Mouse (Mus musculus) intestine, embryonic 16.5 days (tissue): Measurements from ENCODE around the gene Defa30. TPM values are rescaled to one million over a fixed set of nuclear protein-coding genes. Genes with fewer than 3 reads are reported as not detected.
"Not testable (repeated sequence)": the region's sequence is repeated elsewhere in the genome, so short reads cannot be mapped to it uniquely, and the experiment has no call there.

Experiments
- ATAC-seq: fragments of 200-750 bp; cut with Nextera tagmentation; 2 replicates; pipeline ENCODE4 v1.8.0; 2017; ENCODE audit warnings: moderate TSS enrichment, moderate library complexity
- H3K27ac ChIP-seq: fragments of 300-500 bp; sonication (generic); 2 replicates; pipeline ENCODE4 v1.5.1; 2014; ENCODE audit warnings: mild to moderate bottlenecking, low read length
- H3K27me3 ChIP-seq: fragments of 300-500 bp; sonication (generic); replicated peaks from 2 replicates; pipeline ENCODE4 v1.6.1; 2014; ENCODE audit warnings: low read length, control low read depth, mixed read lengths; ENCODE audit not compliant: control insufficient read depth, insufficient read depth
- H3K36me3 ChIP-seq: fragments of 300-500 bp; sonication (generic); 2 replicates; pipeline ENCODE4 v1.6.1; 2014; ENCODE audit warnings: low read length, control low read depth; ENCODE audit not compliant: control insufficient read depth, insufficient read depth
- H3K4me1 ChIP-seq: fragments of 300-500 bp; sonication (generic); 2 replicates; pipeline ENCODE4 v1.6.1; 2014; ENCODE audit warnings: low read length, control low read depth, mixed read lengths; ENCODE audit not compliant: control insufficient read depth, insufficient read depth
- H3K4me2 ChIP-seq: fragments of 300-500 bp; sonication (generic); 2 replicates; pipeline ENCODE4 v1.6.1; 2014; ENCODE audit warnings: low read depth, low read length, control low read depth
- H3K4me3 ChIP-seq: fragments of 300-500 bp; sonication (generic); 2 replicates; pipeline ENCODE4 v1.5.1; 2014; ENCODE audit warnings: mild to moderate bottlenecking, low read length
- H3K9ac ChIP-seq: fragments of 300-500 bp; sonication (generic); 2 replicates; pipeline ENCODE4 v1.6.1; 2014; ENCODE audit warnings: low read depth, low read length
- H3K9me3 ChIP-seq: fragments of 300-500 bp; sonication (generic); 2 replicates; pipeline ENCODE4 v1.6.1; 2016; ENCODE audit warnings: low read length, control low read depth; ENCODE audit not compliant: control insufficient read depth
- WGBS: fragments of 180-500 bp; shearing (Covaris S2); extraction: QIAGEN DNeasy Blood & Tissue Kit; methylation state at CpG from one replicate; pipeline ENCODE4 v1.1.7; 2014; 5-methylcytosine and 5-hydroxymethylcytosine counted together
- polyA plus RNA-seq: library from polyadenylated mRNA; unstranded; fragments of >200 nt; fragmentation: Nextera tagmentation; extraction: Ambion mirVana; gene quantifications from 2 replicates; pipeline ENCODE4 v1.2.1, GENCODE M21; 2015

The Defa30 gene
- 0.69 and 1.5 TPM in 2 replicates for polyA plus RNA-seq

- H3K4me2 ChIP-seq, H3K9ac ChIP-seq, H3K4me1 ChIP-seq, H3K36me3 ChIP-seq, H3K9me3 ChIP-seq, H3K27ac ChIP-seq, H3K27me3 ChIP-seq, ATAC-seq, H3K4me3 ChIP-seq: not testable (repeated sequence)
- WGBS = 58% methylated on average over 3 of the region's 3 CpGs
These were observed at the start of gene Defa30 for GRCm38 (mm10) chr8:21134342-21134741. Gene Defa30, plus strand, starts transcription at chr8:21134642.

- no peak overlapping the region for H3K9ac ChIP-seq
- H3K27me3 ChIP-seq = no peaks in the 10 kb centered on the region
- H3K4me2 ChIP-seq = no peak overlapping the region
- WGBS = 38% methylated on average over 4 of the region's 4 CpGs
- H3K4me1 ChIP-seq = no peaks in the 10 kb centered on the region
- H3K9me3 ChIP-seq = no peaks in the 10 kb centered on the region
- H3K4me3 ChIP-seq = no peak overlapping the region
- H3K36me3 ChIP-seq = no peaks in the 10 kb centered on the region
- ATAC-seq = no peak
- no peak overlapping the region for H3K27ac ChIP-seq
These were observed 41.3 kb upstream of the Defa30 start for GRCm38 (mm10) chr8:21093106-21093505.

DNA sequence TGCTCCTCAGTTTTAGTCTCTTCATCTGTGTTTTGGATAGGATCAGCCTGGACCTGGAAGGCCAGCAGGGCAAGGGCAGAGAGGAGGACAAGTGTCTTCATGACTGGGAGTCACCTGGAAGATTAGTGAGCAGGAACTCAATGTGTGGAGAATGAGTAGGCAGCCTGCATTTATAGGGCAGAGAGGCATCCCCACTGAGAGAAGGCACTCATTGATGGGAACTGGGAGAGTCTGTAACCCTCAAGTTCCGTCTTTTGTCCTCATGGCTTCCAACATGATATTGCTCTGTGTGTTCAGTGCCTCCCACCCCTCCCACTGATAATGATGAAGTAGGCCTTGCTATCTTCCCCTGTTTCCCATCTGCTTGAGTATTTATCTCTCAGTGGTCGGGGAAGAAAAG lies 38.5 kb upstream of the Defa30 start, which contains the start of gene Gm14851:
Gene Gm14851, minus strand, starts transcription at position 101 of the 400 bp plus-strand sequence.
- H3K4me3 ChIP-seq, H3K36me3 ChIP-seq, H3K9me3 ChIP-seq, H3K27me3 ChIP-seq, H3K9ac ChIP-seq, H3K4me1 ChIP-seq, H3K27ac ChIP-seq, ATAC-seq, H3K4me2 ChIP-seq: not testable (repeated sequence)
- WGBS = 100% methylated on average over 1 of the region's 2 CpGs

DNA sequence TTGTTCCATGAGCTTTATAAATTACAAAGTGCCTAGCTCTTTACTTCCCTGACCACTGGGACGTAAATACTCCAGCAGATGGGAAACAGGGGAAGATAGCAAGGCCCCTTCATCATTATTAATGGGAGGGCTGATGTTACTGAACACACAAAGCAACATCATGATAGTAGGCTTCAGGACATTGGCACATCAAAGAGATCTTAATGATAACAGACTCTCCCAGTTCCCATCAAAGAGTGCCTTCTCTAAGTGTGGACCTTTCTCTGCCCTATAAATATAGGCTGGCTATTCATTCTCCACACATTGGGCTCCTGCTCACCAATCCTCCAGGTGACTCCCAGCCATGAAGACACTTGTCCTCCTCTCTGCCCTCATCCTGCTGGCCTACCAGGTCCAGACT lies 27.5 kb downstream of the Defa30 start, which contains the start of gene Defa22:
Gene Defa22, plus strand, starts transcription at position 301 of the 400 bp plus-strand sequence.
- ATAC-seq = not testable (repeated sequence)

More for the DNA sequence above, 27.5 kb downstream of the Defa30 start, which contains the start of gene Defa22:
- H3K36me3 ChIP-seq, H3K27me3 ChIP-seq, H3K4me3 ChIP-seq, H3K4me1 ChIP-seq, H3K9ac ChIP-seq, H3K9me3 ChIP-seq, H3K27ac ChIP-seq, H3K4me2 ChIP-seq: not testable (repeated sequence)
- WGBS = no CpG with 5 or more reads among the region's 1 CpGs

Other genes with a start within 250 kb of the Defa30 start
- gene Defb33, start 242.0 kb upstream of the Defa30 start, polyA plus RNA-seq = not detected in 2 replicates
- gene Gm15056, start 232.0 kb upstream of the Defa30 start, polyA plus RNA-seq = not detected in 2 replicates
- not detected in 2 replicates for gene Gm6040, start 212.6 kb upstream of the Defa30 start, polyA plus RNA-seq
- gene AY761185, start 189.9 kb upstream of the Defa30 start, polyA plus RNA-seq = not detected in 2 replicates
- not detected in 2 replicates for gene Defa21, start 109.1 kb upstream of the Defa30 start, polyA plus RNA-seq
- 0.53 TPM in 1 of 2 replicates, not detected in the other for gene Defa23, start 79.6 kb upstream of the Defa30 start, polyA plus RNA-seq
- not detected in 2 replicates for gene Defa35, start 69.6 kb upstream of the Defa30 start, polyA plus RNA-seq
- gene Defa25, start 50.2 kb upstream of the Defa30 start, polyA plus RNA-seq = not detected in 2 replicates
- gene Gm14851, start 38.6 kb upstream of the Defa30 start, polyA plus RNA-seq = not detected in 2 replicates
- gene Defa22, start 27.6 kb downstream of the Defa30 start, polyA plus RNA-seq = not detected in 2 replicates
- not detected in 2 replicates for gene Defa31, start 57.0 kb downstream of the Defa30 start, polyA plus RNA-seq
- gene Gm15293, start 66.9 kb downstream of the Defa30 start, polyA plus RNA-seq = not detected in 2 replicates
- gene Gm15292, start 115.1 kb downstream of the Defa30 start, polyA plus RNA-seq = not detected in 2 replicates
- not detected in 2 replicates for gene Defa27, start 180.9 kb downstream of the Defa30 start, polyA plus RNA-seq
- not detected in 2 replicates for gene Defa29, start 192.4 kb downstream of the Defa30 start, polyA plus RNA-seq
- gene Defa2, start 243.9 kb downstream of the Defa30 start, polyA plus RNA-seq = 0.83 TPM in 1 of 2 replicates, not detected in the other